Mouse (Mus musculus) adrenal gland, postnatal 0 days (tissue): ENCODE results near the gene Cul3. TPM values are rescaled to one million over a fixed set of nuclear protein-coding genes. Genes with fewer than 3 reads are reported as not detected.

Experiments used
- polyA plus RNA-seq: library from polyadenylated mRNA; unstranded; fragments of >200 nt; fragmentation: Nextera tagmentation; extraction: Ambion mirVana; gene quantifications from 2 replicates; pipeline ENCODE4 v1.2.1, GENCODE M21; 2015

Gene Cul3
- polyA plus RNA-seq, result 18.0 and 22.0 TPM in 2 replicates

GRCm38 (mm10) chr1:80340436-80341376, at the start of gene Cul3:
Gene Cul3 (minus strand): TSS chr1:80340480.

GRCm38 (mm10) chr1:80218268-80218667, 122.0 kb downstream of the Cul3 start, which contains the start of gene Fam124b:
Gene Fam124b (minus strand): TSS chr1:80218473.

Other genes with a start within 250 kb of the Cul3 start
- gene Fam124b, start 122.0 kb downstream of the Cul3 start, polyA plus RNA-seq, result 0.14 and 0.39 TPM in 2 replicates
- not detected in 2 replicates for gene Gm45261, start 121.0 kb upstream of the Cul3 start, polyA plus RNA-seq